Mouse (Mus musculus) MEL (cell line): ENCODE results near the gene Gimap7.

Experiments
- CHD1 ChIP-seq: IDR thresholded peaks from 2 replicates; pipeline ENCODE4 v1.6.1; 2012; ENCODE audit warnings: low read depth, mild to moderate bottlenecking, inconsistent platforms, low read length, improper control_type of control experiment
- CTCF ChIP-seq, 3 experiments: IDR thresholded peaks in 2 of 3; conservative IDR thresholded peaks in 1 of 3; 2 replicates each; pipeline ENCODE4 v1.5.1; 2011 to 2012; ENCODE audit warnings: low read length in 3 of 3, low read depth in 2 of 3, mild to moderate bottlenecking in 2 of 3, improper control_type of control experiment in 1 of 3, inconsistent platforms in 1 of 3, mixed read lengths in 1 of 3, moderate library complexity in 1 of 3; ENCODE audit not compliant: control insufficient read depth in 1 of 3, insufficient read depth in 1 of 3, poor library complexity in 1 of 3, severe bottlenecking in 1 of 3
- POLR2AphosphoS2 ChIP-seq: IDR thresholded peaks from 2 replicates; pipeline ENCODE4 v1.6.1; 2011; ENCODE audit warnings: low read length, improper control_type of control experiment

GRCm38 (mm10) chr6:48732864-48733304 is 14.5 kb downstream of the Gimap7 start:
- TF ChIP-seq CTCF (IDR thresholded peaks at IDR 0.05 in 2 of 3, conservative IDR thresholded peaks at IDR 0.05 in 1 of 3; ENCODE audit: control insufficient read depth in 1 of 3, insufficient read depth in 1 of 3, low read depth in 2 of 3, low read length in 3 of 3, poor library complexity in 1 of 3, severe bottlenecking in 1 of 3) (no peak), CHD1 (no peak), POLR2AphosphoS2 (no peak)
